Mouse (Mus musculus): ENCODE data around the gene Grasp. TPM values are rescaled to one million over a fixed set of nuclear protein-coding genes. Genes with fewer than 3 reads are reported as not detected.

Gene Grasp
- total RNA-seq, 2 experiments from 2014 or later, result 1.0 to 4.1 TPM

DNA sequence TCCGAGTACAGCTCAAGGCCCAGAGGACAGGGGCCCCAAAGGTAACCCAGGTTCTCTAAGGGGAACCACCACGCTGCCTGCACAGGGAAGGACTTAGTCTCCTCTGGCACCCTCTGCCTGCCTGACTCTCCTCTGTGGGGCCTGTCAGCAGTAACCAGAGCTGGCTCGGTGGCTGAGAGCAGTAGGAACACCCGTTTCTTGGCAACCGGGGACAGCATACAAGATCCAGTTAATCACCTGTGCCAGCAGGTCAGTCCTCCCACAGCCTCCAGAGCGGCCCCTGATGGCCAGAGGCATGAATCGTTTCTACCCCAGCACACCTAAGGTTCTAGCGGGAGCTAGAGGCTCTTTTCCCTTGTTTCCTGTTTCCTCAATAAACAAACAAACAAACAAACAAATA lies 18.7 kb downstream of the Grasp start:
- no peak for ATAC-seq (replicated peaks; ENCODE audit: poor library complexity, severe bottlenecking)

DNA sequence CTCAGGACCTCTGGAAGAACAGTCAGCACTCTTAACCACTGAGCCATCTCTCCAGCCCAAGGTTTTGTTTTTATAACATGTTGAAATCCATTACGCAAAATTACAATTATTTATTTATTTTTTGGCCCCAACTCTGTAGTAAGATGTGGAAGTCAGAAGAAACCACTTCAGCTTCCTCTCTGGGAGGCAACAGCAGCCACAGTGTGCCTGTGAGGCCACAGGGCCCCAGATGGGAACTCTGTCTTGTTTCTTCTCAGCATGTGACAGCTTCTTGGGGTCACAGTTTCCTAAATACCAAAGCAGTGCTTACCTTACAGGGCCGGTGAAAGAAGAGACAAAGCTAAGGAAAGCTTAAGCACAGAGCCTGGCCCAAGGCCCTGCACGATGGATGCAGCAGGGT lies 20.0 kb downstream of the Grasp start:
- peak; percentile 54 for ATAC-seq (replicated peaks; ENCODE audit: poor library complexity, severe bottlenecking)

DNA sequence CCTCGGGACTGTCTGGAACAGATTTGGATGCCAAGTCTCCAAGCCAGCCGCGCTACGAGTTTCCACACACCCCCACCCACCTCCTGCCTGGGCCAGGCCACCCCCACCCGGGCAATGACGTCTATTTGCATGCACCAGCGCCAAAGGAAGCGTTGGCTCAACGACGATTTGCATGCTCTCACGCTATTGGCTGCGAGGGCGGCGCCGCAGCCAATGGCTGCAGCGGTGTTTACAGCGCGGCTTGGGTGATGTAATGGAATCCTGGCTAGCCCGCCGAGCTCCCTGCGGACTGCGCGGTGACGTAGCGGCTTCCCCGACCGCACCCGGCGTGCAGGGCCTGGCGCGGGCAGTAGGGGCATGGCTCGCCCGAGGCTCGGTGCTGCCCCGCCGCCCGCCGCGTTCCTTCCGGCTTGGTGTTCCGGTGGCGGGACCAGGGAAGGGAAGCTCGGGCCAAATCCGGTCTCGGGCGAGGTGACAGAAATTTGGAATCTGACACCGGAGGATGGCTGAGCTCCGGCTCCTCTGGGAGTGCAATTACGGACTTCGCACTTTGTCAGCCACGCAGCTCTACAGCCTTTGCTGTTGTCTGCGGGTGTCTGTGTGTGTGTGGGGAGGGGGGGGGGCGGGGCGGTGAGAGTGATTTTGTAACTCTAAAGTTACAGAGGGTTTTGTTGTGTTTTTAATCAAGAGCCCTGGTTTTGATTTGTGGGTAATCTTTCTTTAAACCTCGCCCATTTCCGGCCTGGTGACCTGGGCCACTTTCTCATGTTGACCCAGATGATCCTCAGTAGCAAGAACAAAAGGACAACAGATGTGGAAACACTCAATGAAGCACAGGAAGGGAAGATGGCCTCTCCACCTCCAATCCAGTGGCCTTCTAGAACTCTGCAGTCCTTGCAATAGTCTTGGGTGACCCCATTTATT lies 22.5 kb downstream of the Grasp start:
- ATAC-seq (replicated peaks; ENCODE audit: poor library complexity, severe bottlenecking), result peak; percentile 87

DNA sequence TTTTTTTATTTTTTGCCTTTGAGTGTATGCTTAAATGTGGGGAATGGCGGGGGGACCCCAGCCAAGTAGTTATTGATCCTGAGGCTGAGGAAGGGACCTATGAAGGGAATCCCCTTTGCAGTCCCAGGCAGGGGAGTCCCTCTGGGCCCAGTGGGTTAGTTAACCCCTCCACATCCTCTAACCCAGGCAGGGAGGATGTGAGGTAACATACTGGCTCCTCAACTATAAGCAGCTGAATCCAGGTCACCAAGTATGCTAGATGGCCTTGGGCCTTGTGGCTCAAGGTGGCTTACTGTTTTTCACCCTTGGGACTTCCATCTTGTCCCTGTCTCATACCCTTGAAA lies 23.1 kb downstream of the Grasp start:
- ATAC-seq (replicated peaks; ENCODE audit: poor library complexity, severe bottlenecking), result no peak

DNA sequence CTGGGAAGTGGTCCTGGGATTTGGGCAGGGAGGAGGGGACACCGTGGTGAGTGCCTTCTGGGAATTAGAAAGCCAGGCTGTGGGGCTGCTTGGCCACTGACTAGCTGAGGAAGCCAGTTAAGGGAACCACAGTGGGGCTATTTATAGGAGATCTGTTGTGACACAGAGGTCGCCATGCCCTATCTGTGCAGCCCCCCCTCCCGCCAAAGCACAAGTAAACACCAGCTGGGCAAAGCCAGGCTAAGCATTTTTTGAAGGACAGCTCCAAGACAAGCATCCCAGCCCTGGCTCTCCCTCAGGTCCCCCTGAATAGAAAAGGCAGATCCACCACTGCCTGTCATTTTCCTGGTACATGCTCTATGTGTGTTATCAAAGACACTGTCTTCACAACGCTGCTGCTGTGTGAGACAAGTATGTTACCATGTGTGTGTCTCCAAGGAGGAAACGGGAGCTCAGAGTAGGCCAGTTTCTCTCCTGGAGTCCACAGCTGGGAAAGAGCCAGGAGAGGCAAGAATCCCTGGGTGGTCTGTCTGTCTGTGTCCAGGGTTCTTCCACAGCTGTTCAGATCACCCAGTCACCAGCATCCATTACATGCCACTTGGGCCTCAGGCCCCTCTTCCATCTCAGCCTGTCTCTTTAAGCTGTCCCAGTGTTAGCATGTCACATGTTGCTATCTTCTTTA lies 24.2 kb downstream of the Grasp start:
- ATAC-seq (replicated peaks; ENCODE audit: poor library complexity, severe bottlenecking), result peak; percentile 43

DNA sequence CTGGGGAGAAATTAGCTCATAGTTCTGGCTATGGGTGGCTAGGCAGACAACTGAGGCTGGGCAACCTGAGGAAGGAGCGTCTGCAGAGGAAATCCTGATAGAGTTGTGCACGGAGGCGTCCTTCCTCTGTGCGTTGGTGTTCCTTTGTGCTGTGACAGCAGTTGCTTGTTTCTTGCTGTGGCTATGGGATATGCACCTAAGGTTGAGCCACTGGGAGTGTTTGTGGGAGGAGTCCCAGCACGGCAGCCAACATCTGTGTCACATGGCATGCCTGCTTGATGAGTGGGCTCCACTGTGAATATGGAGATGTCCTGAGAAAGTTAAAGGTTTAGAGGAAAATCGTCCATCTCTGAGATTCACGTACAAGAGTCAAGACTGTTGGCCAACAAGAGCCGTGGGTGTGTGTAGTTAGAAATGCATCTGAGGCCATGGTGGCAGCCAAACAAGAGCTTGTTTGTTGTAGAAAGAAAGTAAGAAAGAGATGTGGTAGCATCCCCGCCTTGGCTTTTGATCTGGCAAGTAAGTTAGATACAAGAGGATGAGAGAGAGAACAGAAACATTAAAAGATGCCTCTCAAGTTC lies 26.3 kb downstream of the Grasp start:
- no peak for ATAC-seq (replicated peaks; ENCODE audit: poor library complexity, severe bottlenecking)

DNA sequence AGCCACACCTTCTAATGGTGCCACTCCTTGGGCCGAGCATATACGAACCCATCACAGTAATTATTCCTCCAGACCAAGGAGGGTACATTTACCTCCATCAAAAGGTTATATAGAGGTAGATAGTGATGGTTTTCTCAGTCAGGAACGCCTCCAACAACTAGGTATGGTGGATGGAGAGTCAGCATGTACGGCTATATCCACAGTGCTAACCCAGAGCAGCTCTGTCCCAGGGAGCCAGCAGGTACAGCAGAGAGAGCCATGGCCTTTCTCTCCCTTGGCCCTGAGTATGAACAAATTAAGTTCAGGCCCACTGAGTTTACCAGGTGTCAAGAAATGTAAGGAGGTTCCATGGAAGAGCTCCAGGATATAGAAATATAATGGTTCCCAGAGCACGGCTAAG lies 27.9 kb downstream of the Grasp start:
- ATAC-seq (replicated peaks; ENCODE audit: poor library complexity, severe bottlenecking), result no peak

DNA sequence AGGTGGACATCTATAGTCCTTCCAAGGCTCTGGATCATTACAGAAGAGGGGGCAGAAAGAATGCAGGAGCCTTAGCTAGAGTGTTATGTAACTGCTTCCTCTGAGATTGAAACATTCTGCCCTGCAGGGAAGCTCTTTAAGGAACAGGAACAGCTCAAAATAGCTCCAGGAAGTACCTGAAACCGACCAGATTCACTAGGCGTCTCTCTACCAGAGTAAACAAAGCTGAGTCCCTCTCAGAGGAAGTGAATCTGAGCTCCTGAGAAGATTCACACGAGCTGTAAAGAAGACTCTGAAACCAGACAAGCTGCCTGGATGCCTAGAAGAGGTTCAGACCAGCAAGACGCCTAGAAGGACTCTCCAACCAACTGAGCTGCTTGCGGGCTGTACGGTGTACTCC lies 28.6 kb downstream of the Grasp start:
- peak; percentile 44 for ATAC-seq (replicated peaks; ENCODE audit: poor library complexity, severe bottlenecking)

DNA sequence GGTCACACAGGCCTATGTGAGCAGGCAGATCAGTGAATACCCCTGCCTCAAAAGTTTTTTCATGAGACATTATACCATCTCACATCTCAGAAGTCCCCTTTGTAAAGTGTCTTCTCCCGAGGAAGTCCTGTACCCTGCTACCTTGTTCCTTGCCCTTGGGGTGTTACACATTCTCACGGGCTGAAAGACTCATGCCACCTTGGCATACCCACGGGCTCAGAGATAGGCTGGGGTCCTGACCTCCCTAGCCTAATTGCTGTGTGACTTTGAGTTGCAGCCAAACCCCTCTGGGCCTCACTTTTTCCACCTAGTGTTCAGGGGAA lies 29.5 kb downstream of the Grasp start:
- no peak for ATAC-seq (replicated peaks; ENCODE audit: poor library complexity, severe bottlenecking)

DNA sequence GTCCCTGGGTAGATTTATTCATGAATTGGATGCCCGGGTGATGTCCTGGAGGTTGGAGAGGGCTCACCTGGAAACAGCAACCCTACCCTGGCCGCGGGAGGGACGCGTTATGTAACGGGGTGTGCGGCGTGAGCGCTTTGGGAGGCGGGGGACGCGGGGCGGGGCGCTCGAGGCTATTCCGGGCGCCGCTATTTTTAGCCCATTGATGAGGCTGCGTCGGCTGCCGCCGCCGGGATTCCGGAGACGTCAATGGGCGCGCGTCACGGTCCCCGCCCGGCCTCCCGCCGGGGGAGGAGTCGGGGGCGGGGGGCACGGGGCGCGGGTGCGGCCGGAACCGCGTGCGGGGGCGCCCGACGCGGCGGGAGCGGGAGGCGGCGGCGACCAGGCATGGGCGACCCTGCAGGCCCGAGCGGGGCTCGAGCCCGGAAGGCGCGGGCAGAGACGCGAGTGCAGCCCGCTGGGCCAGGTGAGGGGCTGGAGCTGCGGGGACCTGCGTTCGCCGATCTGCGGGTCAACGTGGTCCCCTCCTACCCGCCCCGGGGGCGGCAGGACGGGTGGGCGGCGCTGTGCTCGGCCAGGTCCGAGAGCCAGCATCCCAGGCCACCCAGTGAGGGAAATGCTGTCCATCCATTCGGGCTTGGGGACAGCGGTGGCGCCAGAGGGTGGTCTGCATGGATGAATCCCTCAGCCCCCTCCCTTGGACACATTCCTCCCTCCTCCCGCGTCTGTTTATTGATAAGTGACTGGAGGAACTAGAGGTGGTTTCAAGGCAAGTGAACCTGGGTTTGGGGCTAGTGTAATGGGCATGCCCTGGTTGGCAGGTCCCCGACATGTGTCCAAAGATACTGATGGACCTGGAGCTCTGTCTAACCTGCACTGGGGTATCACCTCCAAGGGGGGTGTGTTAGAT lies 30.2 kb downstream of the Grasp start, which contains the start of gene Nr4a1:
Gene Nr4a1 (plus strand): TSS at position 384 of the 910 bp plus-strand sequence.
- ATAC-seq (replicated peaks; ENCODE audit: poor library complexity, severe bottlenecking), result peak; percentile 60

DNA sequence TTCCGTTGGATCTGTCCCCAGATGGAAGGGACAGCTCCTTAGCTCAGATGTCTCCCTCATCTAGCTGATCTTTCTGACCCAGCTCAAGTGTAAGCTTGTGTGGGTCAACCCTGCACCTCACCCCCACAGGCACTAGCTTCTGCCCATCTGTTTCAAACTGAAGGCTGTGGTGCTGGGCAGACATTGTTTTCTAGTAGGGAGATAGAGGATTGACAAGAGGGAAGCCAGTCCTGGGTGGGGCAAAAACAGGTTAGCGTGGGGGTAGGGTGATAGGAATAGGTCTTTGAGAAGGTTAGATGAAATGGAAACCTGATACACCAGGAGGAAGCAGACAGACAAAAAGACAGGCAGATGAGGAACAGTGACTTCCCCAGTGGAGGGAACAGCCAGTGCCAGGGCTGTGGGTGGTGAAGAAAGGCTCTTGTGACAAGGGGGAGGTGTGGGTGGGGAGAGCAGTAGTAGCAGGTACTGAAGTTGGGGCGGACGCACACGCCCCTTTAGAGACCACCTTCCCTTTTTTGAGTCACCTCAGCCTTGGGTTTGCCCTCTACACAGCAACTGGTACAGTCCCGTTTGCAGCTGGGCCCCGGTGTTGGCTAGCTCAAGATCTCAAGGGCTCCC lies 32.0 kb downstream of the Grasp start:
- peak; percentile 53 for ATAC-seq (replicated peaks; ENCODE audit: poor library complexity, severe bottlenecking)

DNA sequence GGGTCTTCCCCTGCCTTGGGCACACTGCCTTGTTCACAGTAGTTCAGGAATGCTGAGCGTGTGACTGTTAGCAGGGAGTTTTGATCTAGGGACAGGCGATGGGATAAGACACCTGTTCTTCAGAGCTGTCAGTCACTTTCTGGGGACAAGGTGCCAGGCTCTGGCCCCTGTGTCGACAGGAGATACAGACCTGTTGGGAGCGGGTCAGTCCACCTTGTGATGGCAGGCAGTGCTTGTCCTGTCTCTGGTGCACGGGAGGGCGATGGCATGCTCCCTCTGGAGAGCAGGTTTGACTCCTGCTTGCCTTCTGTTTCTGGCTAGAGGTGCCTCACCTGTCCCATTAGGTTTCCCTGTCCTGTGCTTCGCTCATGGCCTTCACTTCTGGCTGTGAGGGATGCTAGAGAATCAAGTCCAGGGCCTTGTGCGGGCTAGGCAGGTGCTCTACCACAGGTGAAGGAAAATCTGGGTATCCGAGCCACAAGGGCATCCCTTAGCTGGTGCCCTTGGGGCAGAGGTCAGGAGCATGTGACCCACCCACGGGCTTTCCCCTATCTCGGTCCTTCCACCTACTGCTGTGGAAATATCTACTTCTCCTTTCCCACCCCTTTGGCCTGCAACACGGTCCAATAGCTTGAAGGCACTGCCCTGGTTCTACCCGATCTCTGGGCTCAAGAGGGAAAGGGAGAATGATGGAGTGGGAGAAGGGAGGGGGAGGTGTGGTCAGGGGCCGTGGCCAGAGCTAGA lies 32.6 kb downstream of the Grasp start:
- peak; percentile 33; the same call in 1 of the 2 replicates for ATAC-seq (replicated peaks; ENCODE audit: poor library complexity, severe bottlenecking)

DNA sequence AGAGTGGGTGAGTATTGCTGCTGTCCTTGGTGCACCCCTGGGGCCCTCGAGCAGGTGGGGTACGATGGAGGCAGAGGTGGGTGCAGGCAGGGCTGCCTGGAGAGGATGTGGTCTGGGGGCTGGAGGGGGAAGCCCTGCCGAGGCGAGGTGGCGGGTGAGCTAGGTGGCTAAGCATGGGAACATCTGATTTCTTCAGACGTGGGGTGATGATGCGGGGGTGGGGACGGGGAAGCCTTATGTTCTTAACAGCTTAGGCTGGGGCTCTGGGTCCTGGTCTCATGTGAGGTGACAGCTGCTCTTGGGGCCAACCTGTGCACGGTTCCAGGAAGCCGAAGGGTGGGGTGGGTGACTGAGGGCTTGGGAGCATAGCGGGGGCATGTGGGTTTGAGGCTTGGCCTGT lies 34.4 kb downstream of the Grasp start:
- ATAC-seq (replicated peaks; ENCODE audit: poor library complexity, severe bottlenecking), result no peak

DNA sequence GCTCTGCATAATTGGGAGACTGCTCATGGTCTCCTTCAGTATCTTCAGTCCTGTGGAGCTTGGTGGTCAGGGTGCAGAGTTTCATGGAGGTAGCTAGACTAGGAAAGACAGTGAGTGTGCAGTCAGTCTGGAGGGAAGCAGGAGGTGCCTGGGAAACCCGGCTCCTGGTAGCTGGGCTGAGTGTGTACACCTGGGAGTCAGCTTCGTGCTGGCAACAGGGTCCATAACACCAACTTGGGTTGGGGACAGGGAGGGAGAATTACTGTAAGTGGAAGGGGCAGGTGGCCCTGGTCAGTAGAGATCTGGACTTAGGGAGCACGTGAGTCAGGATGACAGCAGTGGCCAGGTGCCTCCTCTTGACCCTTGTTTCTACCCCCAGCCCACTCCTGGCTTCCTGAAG lies 35.9 kb downstream of the Grasp start:
- ATAC-seq (replicated peaks; ENCODE audit: poor library complexity, severe bottlenecking), result no peak

DNA sequence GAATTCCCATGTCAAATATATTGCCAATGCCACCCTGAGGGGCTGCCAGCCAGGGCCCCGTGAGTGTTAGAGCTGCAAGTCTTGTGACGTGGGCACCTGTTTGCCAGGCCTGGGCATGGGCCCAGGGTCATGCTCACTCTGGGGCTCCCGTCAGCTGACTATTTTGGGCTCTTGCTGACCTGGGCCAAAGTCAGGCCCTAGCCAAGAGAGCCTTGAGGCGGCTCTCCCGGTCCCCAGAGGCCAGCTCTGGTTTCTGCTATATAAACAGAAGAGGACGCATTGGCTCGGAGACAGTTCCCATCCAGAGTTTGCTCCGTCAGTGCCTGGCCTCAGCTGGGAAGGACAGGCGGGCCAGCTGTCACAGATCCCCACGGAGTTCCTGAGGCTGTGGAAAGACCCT lies 36.4 kb downstream of the Grasp start:
- ATAC-seq (replicated peaks; ENCODE audit: poor library complexity, severe bottlenecking), result no peak

DNA sequence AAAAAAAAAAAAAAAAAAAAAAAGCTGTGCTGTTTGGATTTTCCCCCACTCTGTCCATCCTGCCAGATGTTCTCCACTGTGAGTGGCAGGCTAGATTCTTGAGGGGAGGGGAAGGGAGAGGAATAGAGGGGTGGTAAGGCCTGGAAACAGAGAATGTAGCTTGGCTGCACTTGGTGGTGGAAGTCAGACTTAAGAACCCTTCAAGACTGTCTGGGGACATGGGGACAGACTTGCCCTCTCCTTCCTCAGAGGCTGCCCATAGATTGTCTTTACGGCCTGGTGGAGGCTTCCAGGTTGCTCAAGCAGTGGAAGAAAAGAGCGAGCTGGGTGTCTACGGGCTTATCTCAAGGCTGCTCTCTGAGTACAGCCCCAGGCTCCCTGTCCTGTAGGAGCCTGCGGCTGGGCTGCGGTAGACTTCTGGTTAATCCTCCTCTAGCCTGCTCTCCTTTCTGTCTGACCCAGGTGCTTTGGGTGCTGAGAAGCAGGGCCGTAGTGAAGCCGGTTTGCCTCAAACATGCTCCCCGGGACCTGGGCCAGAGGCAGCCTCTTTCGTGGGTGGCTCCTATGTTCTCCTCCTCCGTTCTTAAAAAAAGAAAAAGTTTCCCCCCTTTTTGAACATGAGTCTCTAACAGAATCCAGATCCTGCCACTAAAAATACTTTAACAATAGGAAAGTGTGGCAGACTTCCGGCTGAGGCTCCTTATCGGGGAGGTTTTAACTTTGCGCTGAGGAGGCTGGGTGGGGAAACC lies 37.1 kb downstream of the Grasp start:
- no peak for ATAC-seq (replicated peaks; ENCODE audit: poor library complexity, severe bottlenecking)

DNA sequence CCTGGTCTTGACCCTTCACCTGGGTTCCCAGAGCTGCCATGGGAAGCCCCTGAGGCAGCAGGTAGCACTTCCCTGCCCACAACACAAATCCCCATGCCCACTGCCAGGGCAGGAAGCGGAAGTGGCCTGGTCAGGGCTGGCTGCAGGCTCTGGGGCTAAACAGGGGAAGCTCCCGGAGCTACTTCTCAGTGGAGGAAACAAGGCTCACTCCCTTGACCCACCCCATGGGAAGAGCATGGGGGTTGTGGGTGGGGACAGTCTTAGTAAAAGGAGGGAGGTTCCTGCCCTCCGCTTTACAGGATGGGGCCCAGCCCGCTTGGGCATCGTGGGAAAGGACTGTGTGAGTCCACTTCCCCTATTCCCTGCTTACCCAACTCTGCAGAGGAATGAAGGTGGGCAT lies 38.5 kb downstream of the Grasp start:
- ATAC-seq (replicated peaks; ENCODE audit: poor library complexity, severe bottlenecking), result peak; percentile 66

DNA sequence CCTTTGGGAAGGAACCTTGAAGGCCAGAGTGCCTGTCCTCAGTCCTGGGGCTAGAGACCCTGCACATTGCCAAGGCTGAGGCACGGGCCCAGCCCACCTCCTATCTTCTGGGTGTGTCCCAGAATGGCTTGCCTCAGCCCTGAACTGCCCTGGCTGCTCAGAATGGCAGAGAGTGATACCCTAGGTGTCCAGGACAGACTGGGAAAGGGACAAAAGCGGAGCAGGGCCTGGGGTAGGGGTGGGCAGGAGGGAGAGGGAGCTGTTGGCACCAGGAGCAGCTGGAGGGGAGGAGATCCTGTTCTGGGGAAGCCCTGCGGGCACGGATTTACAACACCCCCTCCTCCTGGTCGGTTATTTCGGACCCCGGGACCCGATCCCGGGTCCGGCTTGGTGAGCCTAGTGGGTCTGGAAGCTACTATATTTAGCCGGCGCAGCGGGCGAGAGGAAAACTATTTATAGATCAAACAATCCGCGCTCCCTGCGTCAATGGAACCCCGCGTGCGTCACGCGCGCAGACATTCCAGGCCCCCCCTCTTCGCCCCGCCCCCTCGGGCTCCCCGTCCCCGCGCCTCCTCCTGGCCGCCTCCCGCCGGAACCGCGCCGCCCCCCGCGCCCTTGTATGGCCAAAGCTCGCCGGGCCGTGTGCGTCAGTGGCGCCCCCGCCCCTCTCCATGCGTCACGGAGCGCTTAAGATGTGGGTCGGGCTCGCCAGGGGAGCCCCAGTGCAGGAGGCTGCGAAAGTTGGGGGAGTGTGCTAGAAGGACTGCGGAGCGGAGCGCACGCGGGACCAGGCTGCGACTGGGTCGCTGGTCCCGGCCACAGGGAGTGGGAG lies 42.4 kb downstream of the Grasp start:
- peak; percentile 72 for ATAC-seq (replicated peaks; ENCODE audit: poor library complexity, severe bottlenecking)
